Mouse (Mus musculus): ENCODE measurements at regions not wholly inside any gene's neighbourhood (a gene's known extent, or its start where the extent isn't known, plus 50 kb on each side); places are given as distances from the start of the nearest gene placed in this dataset.

DNA sequence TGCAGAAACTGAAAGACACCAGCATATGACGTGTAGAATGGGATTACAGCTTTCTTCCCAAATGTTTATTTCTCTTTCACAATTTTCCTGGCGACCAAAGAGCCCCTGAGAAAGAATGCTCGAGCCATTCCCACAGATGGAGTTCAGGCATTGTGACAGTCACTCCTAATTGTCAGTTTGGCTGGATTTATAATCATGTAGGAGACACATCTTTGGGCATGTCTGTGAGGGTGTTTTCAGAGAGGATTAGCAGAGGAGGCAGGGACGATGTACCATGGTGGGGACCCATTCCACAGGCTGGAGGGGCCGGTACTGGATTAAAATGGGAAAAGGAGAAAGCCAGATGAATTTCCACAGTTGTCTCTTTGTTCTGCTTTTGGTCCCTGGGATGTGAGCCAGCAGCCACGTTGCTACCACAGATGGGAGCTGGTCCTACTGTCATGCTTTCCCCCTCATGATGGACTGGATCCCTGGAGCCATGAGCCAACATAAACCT, 76.0 kb upstream of the Eif4g2 start:
- Histone ChIP-seq H3K4me3 (no peak overlapping the region), H3K4me2 (no peak overlapping the region), H3K4me1 (peaks cover 12% of the 10 kb centered on the region), H3K9ac (no peak overlapping the region), H3K9me3 (replicated peaks) (no peaks in the 10 kb centered on the region), H3K27ac (no peak overlapping the region), H3K27me3 (no peaks in the 10 kb centered on the region), H3K36me3 (ENCODE audit: poor library complexity, severe bottlenecking) (no peaks in the 10 kb centered on the region)
- WGBS = 51% methylated on average over 6 of the region's 6 CpGs
- no peak; the same call in 1 of the 2 replicates for ATAC-seq

DNA sequence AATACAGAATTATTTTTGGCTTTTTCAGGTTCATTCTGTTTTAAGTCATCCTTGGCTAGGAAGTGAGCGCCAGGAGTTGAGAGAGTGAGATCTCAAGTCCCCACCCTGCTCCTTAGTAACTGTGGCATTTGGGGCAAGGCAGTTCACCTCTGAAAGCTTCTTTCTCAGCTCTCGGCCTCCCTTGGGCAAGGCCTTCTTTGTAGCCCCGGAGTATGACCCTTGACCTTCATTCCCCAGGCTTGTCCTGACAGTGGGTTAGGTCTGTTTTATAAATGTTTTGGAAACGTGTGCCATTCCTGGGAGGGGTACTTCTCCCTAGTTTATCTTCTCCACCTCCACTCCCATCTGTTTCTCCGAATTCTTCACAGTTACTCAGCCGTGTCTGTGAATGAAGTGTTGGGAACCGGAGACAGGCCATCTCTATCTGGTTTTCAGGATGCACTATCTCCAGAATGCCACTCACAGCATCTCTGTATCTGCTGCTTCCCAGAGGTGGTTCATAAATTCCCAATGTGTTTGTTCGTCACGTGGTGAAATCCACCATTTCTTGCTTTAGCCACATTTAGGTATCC, 75.0 kb upstream of the Eif4g2 start:
- Histone ChIP-seq H3K4me1 (peaks cover 12% of the 10 kb centered on the region), H3K4me3 (no peak overlapping the region), H3K9me3 (replicated peaks) (no peaks in the 10 kb centered on the region), H3K4me2 (no peak overlapping the region), H3K9ac (no peak overlapping the region), H3K27ac (no peak overlapping the region), H3K36me3 (ENCODE audit: poor library complexity, severe bottlenecking) (no peaks in the 10 kb centered on the region), H3K27me3 (no peaks in the 10 kb centered on the region)
- no peak for ATAC-seq
- 70% methylated on average over 9 of the region's 9 CpGs for WGBS

DNA sequence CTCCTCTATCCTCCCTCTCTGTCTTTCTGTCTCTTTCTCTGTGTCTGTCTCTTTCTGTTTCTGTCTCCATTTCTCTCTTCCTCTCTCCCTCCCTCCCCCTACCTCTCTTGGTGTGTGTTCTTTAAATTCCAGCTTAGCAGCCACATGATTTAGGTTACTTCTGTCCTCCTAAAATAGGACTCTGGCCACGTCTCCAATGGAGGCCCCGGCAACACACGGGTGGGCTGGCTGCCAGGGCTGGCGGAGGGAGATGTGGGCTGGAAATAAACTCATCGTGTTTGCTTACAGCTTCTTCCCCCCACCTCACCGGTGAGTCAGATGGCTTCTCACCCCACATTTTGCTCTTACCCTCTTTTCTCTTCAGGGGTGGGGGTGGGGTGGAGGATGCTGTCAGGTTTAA, 74.5 kb upstream of the Eif4g2 start:
- no peaks in the 10 kb centered on the region for H3K36me3 ChIP-seq (ENCODE audit: poor library complexity, severe bottlenecking)
- H3K4me3 ChIP-seq = no peak overlapping the region
- H3K4me2 ChIP-seq = 0 out of 2 replicates have a peak overlapping the region, but pooled peaks have one; percentile 1
- no peaks in the 10 kb centered on the region for H3K27me3 ChIP-seq
- peaks cover 12% of the 10 kb centered on the region for H3K4me1 ChIP-seq
- H3K27ac ChIP-seq = no peak overlapping the region
- 34% methylated on average over 6 of the region's 6 CpGs for WGBS
- H3K9ac ChIP-seq = no peak overlapping the region
- no peak for ATAC-seq
- no peaks in the 10 kb centered on the region for H3K9me3 ChIP-seq (replicated peaks)

GRCm38 (mm10) chr7:111156472-111157231, 73.8 kb upstream of the Eif4g2 start:
- H3K4me1 ChIP-seq = peaks cover 12% of the 10 kb centered on the region
- H3K4me2 ChIP-seq = no peak overlapping the region
- H3K36me3 ChIP-seq (ENCODE audit: poor library complexity, severe bottlenecking) = no peaks in the 10 kb centered on the region
- 0 out of 2 replicates have a peak, but pooled peaks have one; percentile 24 for ATAC-seq
- no peak overlapping the region for H3K4me3 ChIP-seq
- H3K27ac ChIP-seq = no peak overlapping the region
- no peak overlapping the region for H3K9ac ChIP-seq
- 57% methylated on average over 8 of the region's 8 CpGs for WGBS
- no peaks in the 10 kb centered on the region for H3K9me3 ChIP-seq (replicated peaks)
- H3K27me3 ChIP-seq = no peaks in the 10 kb centered on the region

DNA sequence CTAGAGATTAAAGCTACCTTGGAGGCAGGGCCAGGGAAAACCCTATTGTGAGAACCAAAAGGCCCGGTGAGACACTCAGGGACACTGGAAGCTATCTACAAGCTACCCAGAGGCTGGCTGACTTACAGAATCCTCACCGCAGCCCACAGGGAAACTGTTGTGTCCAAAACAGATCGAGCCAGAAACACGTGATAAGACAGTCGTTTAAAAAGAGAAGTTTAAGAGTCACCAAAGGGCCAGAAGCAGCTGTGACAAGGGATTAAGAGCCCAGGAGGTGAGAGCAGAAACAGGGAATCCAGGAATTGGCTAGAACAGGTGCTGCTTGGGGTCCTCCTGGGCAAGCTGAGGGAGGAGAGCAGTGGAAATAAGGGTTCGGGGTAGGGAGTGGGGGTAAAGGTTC, 73.2 kb upstream of the Eif4g2 start:
- WGBS = 58% methylated on average over 6 of the region's 6 CpGs
- no peak for ATAC-seq

GRCm38 (mm10) chr7:111154217-111154616, 71.4 kb upstream of the Eif4g2 start:
- Histone ChIP-seq H3K4me3 (no peak overlapping the region), H3K27ac (no peak overlapping the region), H3K27me3 (no peaks in the 10 kb centered on the region), H3K9ac (no peak overlapping the region), H3K36me3 (ENCODE audit: poor library complexity, severe bottlenecking) (no peaks in the 10 kb centered on the region), H3K9me3 (replicated peaks) (no peaks in the 10 kb centered on the region), H3K4me2 (no peak overlapping the region), H3K4me1 (peaks cover 12% of the 10 kb centered on the region)
- WGBS = 88% methylated on average over 13 of the region's 13 CpGs
- no peak for ATAC-seq

More for the DNA sequence above, 73.2 kb upstream of the Eif4g2 start:
- H3K27me3 ChIP-seq = no peaks in the 10 kb centered on the region
- no peak overlapping the region for H3K4me3 ChIP-seq
- H3K9ac ChIP-seq = no peak overlapping the region
- H3K9me3 ChIP-seq (replicated peaks) = no peaks in the 10 kb centered on the region
- H3K36me3 ChIP-seq (ENCODE audit: poor library complexity, severe bottlenecking) = no peaks in the 10 kb centered on the region
- H3K27ac ChIP-seq = no peak overlapping the region
- no peak overlapping the region for H3K4me2 ChIP-seq
- peaks cover 12% of the 10 kb centered on the region for H3K4me1 ChIP-seq

- Histone ChIP-seq H3K4me3 (no peak overlapping the region), H3K4me1 (no peaks in the 10 kb centered on the region), H3K4me2 (no peak overlapping the region), H3K27me3 (no peaks in the 10 kb centered on the region), H3K27ac (no peak overlapping the region), H3K36me3 (ENCODE audit: poor library complexity, severe bottlenecking) (no peaks in the 10 kb centered on the region), H3K9ac (no peak overlapping the region), H3K9me3 (replicated peaks) (no peaks in the 10 kb centered on the region)
- no peak for ATAC-seq
- 91% methylated on average over 5 of the region's 5 CpGs for WGBS
Observed at GRCm38 (mm10) chr7:111150540-111150939, 67.7 kb upstream of the Eif4g2 start.

DNA sequence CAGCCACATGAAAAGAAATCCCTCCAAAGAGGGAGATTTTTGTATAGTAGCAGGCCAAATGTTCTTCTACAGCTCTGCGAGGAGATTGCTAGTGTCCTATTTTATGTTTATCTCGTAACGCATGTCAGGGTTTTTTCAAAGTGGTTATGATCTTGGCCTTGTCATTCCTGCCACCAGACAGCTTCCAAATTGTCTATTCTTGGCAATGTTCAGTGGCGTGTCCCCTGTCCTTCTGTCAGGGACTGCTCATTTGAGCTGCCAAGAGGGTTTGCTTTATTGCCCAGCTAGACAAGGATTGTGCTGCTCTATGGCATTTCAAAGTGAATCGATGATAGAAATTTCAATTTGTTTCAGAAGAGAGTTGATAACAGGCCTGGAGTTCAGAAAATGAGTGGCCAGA, 67.3 kb upstream of the Eif4g2 start:
- Histone ChIP-seq H3K27ac (no peak overlapping the region), H3K36me3 (ENCODE audit: poor library complexity, severe bottlenecking) (no peaks in the 10 kb centered on the region), H3K27me3 (no peaks in the 10 kb centered on the region), H3K9me3 (replicated peaks) (no peaks in the 10 kb centered on the region), H3K4me3 (no peak overlapping the region), H3K4me2 (no peak overlapping the region), H3K9ac (no peak overlapping the region), H3K4me1 (no peaks in the 10 kb centered on the region)
- no peak for ATAC-seq
- 88% methylated on average over 5 of the region's 5 CpGs for WGBS

GRCm38 (mm10) chr7:111147593-111147992, 64.8 kb upstream of the Eif4g2 start:
- Histone ChIP-seq H3K4me3 (no peak overlapping the region), H3K4me1 (no peaks in the 10 kb centered on the region), H3K4me2 (no peak overlapping the region), H3K36me3 (ENCODE audit: poor library complexity, severe bottlenecking) (no peaks in the 10 kb centered on the region), H3K27me3 (no peaks in the 10 kb centered on the region), H3K9me3 (replicated peaks) (no peaks in the 10 kb centered on the region), H3K27ac (no peak overlapping the region), H3K9ac (no peak overlapping the region)
- WGBS = 86% methylated on average over 6 of the region's 6 CpGs
- ATAC-seq = no peak

GRCm38 (mm10) chr7:111146670-111147069, 63.8 kb upstream of the Eif4g2 start:
- Histone ChIP-seq H3K4me3 (no peak overlapping the region), H3K4me2 (no peak overlapping the region), H3K27me3 (no peaks in the 10 kb centered on the region), H3K9me3 (replicated peaks) (no peaks in the 10 kb centered on the region), H3K36me3 (ENCODE audit: poor library complexity, severe bottlenecking) (no peaks in the 10 kb centered on the region), H3K4me1 (no peaks in the 10 kb centered on the region), H3K9ac (no peak overlapping the region), H3K27ac (no peak overlapping the region)
- ATAC-seq = no peak
- 89% methylated on average over 4 of the region's 4 CpGs for WGBS

DNA sequence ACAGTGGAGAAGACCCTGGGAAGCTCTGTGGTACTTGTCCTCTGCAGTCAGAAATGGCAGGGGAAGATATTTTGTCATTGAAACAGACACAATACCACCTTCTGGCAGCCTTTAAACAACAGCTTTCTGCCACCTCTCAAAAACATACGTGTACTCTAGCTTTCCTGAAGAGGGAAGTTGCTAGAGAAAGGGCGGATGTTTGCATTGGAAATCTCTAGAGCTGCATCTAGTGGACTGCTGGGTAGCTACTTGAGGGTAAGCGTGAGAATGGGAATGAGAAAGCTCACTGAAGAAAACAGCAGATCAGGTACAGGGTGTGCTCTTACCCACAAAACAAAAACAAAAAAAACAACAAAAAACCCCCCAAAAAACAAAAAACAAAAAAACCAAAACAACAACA, 61.4 kb upstream of the Eif4g2 start:
- H3K9me3 ChIP-seq (replicated peaks) = no peaks in the 10 kb centered on the region
- no peak overlapping the region for H3K4me2 ChIP-seq
- H3K27ac ChIP-seq = no peak overlapping the region
- WGBS = 84% methylated on average over 3 of the region's 3 CpGs
- no peak for ATAC-seq
- no peak overlapping the region for H3K4me3 ChIP-seq
- H3K27me3 ChIP-seq = no peaks in the 10 kb centered on the region
- no peaks in the 10 kb centered on the region for H3K36me3 ChIP-seq (ENCODE audit: poor library complexity, severe bottlenecking)
- no peak overlapping the region for H3K9ac ChIP-seq
- no peaks in the 10 kb centered on the region for H3K4me1 ChIP-seq

DNA sequence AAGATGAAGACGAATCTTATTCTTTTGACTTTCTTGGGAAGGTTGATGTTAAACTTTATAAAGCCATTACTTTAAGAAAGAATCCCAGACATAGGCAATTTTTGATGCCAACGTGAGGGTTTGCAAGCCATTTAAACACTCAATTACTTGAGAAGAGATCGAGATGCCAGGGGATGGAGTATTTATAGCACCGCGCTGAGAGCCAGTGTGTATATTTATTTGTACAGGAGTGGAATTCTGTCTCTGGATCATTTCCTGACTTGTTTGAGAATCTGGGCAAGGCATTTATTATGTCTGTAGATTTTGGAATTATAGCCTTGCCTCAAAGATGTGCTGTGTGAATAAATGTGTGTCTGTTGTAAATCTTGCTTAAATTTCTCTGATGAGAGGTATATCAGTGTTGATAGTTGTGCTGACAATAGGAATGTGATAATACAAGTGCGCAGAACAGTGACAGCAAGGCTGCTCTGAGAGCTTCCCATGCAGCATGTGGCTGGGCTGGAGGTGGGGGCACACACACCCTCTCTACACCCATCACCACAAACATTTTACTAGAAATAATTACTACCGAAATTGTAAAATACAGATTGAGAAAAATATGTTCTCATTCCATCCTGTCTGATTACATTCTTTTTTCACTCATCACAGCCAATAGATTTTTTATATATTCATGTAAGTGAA, 58.6 kb upstream of the Eif4g2 start:
- Histone ChIP-seq H3K9me3 (replicated peaks) (no peaks in the 10 kb centered on the region), H3K4me1 (no peaks in the 10 kb centered on the region), H3K4me2 (no peak overlapping the region), H3K9ac (no peak overlapping the region), H3K27me3 (no peaks in the 10 kb centered on the region), H3K36me3 (ENCODE audit: poor library complexity, severe bottlenecking) (no peaks in the 10 kb centered on the region), H3K27ac (no peak overlapping the region), H3K4me3 (no peak overlapping the region)
- WGBS = 87% methylated on average over 7 of the region's 7 CpGs
- ATAC-seq = no peak
